Mouse (Mus musculus) brain, embryonic 14.5 days (tissue): ENCODE results near the gene Ift43. TPM values are rescaled to one million over a fixed set of nuclear protein-coding genes. Genes with fewer than 3 reads are reported as not detected.
A peak's percentile ranks its signal among the peaks of the same experiment; 100 is the strongest.

Experiments
- DNase-seq: peaks from one replicate; pipeline ENCODE4 v3.0.0-alpha.2; 2011; ENCODE audit warnings: low read depth
- CTCF ChIP-seq: fragments of 200-500 bp; IDR thresholded peaks from 2 replicates; pipeline ENCODE4 v1.5.1; 2012; ENCODE audit warnings: inconsistent platforms, mild to moderate bottlenecking, moderate library complexity, borderline replicate concordance; ENCODE audit not compliant: insufficient read depth, insufficient read length; ENCODE audit errors: extremely low read depth
- POLR2A ChIP-seq: fragments of 200-500 bp; IDR thresholded peaks from 2 replicates; pipeline ENCODE4 v1.6.1; 2012; ENCODE audit warnings: mild to moderate bottlenecking, inconsistent platforms, borderline replicate concordance; ENCODE audit not compliant: poor library complexity, insufficient read depth, insufficient read length, severe bottlenecking; ENCODE audit errors: extremely low read depth
- polyA plus RNA-seq: library from polyadenylated mRNA; depleted of rRNA; stranded (reverse); fragments of >200 nt; gene quantifications from 2 replicates; pipeline ENCODE4 v1.2.3, GENCODE M21; 2012; rRNA removed

Gene Ift43
- polyA plus RNA-seq, result 37.5 and 46.5 TPM in 2 replicates

DNA sequence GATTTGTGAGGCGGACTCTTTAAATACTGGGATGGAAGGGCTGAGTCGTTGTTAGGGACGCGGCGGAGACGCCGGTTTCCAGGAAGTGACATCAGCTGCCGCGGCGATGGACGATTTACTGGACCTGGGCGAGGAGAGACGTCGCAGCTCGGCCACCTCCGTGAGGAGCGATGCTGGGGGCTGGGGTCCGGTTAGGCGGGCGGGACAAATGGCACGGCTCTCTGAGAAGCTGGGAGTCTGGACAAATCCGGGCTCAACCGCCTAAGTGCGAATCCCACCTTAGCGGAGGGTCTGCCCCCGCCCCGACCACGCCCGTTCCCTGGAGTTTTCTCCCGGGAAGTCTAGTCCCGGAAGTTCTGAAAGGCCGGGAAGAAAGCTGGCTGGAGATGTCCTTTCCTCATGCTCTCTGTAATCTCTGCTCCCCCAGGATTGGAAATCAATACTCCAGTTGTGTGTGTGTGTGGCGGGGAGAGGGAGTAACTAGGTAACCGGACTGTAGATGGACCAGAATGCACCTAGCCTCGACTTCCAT is at the start of gene Ift43:
Ift43 (plus strand) TSS at position 61 of the 532 bp plus-strand sequence.
- DNase-seq, result peak; percentile 94
- TF ChIP-seq CTCF, result no peak
- TF ChIP-seq POLR2A, result peak; percentile 24; the same call in 1 of the 2 replicates

DNA sequence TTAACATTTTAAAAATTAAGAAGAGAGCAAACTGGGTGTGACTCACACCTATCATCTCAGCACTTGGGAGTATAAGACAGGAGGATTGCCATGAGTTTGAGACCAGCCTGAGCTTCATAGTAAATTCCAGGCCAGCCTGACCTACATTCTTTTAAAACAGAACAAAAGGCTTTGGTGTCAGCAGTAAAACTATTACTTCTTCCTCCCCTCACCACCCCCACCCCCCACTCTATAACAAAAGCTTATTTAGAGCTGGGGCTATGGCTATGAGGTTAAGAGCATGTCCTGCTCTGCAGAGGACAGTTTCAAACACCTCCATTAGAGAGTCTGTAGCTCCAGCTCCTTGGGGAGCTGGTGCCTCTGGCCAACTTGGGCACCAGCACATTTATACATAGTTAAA is 46.8 kb upstream of the Ift43 start:
- TF ChIP-seq CTCF (no peak), POLR2A (no peak)
- DNase-seq, result no peak

GRCm38 (mm10) chr12:86036368-86037166 is 45.8 kb upstream of the Ift43 start:
- no peak for TF ChIP-seq POLR2A
- TF ChIP-seq CTCF, result no peak
- no peak for DNase-seq

DNA sequence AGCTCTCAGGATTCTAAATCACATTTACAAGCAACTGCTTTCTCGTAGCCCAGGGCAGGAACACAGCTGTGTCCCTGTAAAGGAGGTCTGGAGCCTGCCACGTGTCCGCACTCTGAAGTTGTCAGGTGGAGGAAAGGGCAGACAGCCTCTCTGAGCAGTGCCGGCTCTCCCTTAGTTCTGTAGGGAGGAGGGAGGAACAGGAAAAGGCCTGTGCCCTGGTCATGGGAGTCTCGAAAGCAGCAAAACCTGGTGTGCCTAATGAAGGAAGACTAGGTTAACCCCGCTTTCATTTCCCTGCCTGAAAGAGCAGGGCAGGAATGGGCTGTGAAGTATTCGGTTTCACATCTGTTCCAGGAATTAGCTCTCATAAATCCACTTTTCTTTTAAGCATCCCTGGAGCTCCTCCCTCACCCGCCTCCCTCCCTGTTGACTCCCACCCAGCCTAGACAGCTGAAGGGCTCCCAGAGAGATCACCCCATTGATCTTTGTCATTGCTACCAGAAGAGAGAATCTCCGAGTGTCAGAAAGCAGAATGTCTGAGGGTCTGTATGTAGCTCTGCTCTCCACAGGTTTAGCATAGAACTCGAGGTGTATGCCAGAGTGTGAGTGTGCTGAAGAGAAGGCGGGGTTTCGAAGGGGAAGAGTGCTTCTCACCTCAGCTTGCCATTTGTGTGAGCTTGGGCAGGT is 45.0 kb upstream of the Ift43 start:
- TF ChIP-seq CTCF (no peak), POLR2A (no peak)
- peak; percentile 43 for DNase-seq

GRCm38 (mm10) chr12:86039078-86039477 is 43.3 kb upstream of the Ift43 start:
- TF ChIP-seq CTCF, result no peak
- TF ChIP-seq POLR2A, result no peak
- no peak for DNase-seq

- DNase-seq, result no peak
- TF ChIP-seq POLR2A (no peak), CTCF (no peak)
Observed at GRCm38 (mm10) chr12:86039751-86040150, 42.6 kb upstream of the Ift43 start.

DNA sequence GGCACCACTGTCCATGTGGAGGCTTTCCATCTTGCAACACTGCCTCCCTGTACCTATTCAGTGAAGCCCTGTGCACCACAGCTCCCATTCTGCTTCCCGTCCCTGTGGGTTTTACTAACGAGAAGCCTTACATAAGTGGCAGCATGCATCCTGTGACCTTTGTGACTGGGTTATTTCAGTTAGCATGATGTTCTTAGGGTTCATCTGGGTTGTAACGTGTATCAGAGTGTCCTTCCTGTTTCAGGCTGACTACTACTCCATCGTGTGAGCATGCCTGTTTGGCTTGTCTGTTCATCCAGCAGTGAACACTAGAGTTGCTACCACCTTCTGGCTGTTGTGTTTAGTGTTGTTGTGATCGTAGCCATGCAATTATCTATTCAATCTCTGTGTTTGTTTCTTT is 36.2 kb upstream of the Ift43 start:
- TF ChIP-seq POLR2A (no peak), CTCF (no peak)
- no peak for DNase-seq

DNA sequence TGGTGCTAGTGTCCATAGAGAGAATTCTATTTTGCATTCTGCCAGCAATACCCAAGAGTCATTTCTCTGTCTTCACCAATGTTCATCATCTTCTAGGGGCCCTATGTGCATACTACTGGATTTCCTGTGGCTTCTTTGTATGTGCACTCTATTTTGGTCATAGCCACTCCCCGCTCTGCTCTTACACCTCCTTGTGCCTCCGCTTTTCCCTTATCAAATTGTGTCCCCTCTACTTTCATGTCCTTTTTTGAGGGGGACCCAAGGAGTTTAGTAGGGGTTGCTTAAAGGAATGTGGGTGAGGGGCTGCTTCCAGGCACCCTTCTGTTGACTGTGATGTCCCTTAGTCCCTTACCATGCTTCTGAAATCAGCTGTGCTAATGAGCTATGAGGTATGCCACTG is 35.6 kb upstream of the Ift43 start:
- no peak for DNase-seq
- TF ChIP-seq POLR2A (no peak), CTCF (no peak)

- no peak for DNase-seq
- TF ChIP-seq POLR2A, result no peak
- TF ChIP-seq CTCF, result no peak
Observed at GRCm38 (mm10) chr12:86047376-86047775, 35.0 kb upstream of the Ift43 start.

- TF ChIP-seq POLR2A, result no peak
- no peak for TF ChIP-seq CTCF
- no peak for DNase-seq
Observed at GRCm38 (mm10) chr12:86049813-86050212, 32.5 kb upstream of the Ift43 start.

GRCm38 (mm10) chr12:86051477-86051876 is 30.9 kb upstream of the Ift43 start:
- TF ChIP-seq CTCF, result no peak
- TF ChIP-seq POLR2A, result no peak
- no peak for DNase-seq

GRCm38 (mm10) chr12:86055306-86055705 is 27.0 kb upstream of the Ift43 start:
- TF ChIP-seq POLR2A, result no peak
- TF ChIP-seq CTCF, result no peak

DNA sequence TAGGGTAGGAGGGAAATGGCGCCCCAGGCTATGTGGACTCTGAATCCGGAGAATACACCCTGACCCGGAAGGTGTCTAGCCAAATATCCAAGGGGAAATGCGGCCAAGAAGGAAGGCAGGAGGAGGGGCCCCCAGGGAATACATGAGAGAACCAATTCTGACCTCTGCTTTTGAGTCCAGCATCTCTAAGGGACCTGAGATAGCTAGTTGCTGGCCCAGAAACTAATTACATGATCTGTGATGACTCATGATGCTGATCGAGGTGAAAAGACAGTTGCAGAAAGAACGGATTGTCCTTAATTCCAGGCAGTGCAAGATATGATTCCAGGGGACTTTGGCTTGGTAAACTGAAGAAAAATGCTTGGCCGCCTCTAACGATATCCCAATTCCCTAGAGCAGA is 25.4 kb upstream of the Ift43 start:
- no peak for TF ChIP-seq CTCF
- no peak for TF ChIP-seq POLR2A
- no peak for DNase-seq

More at GRCm38 (mm10) chr12:86055306-86055705, 27.0 kb upstream of the Ift43 start:
- no peak for DNase-seq
